Mouse (Mus musculus) hindbrain, embryonic 13.5 days (tissue): ENCODE data around the gene Wnk2. TPM values are rescaled to one million over a fixed set of nuclear protein-coding genes. Genes with fewer than 3 reads are reported as not detected.

Source experiments
- ATAC-seq: fragments of 200-750 bp; cut with Nextera tagmentation; 2 replicates; pipeline ENCODE4 v1.8.0; 2017; ENCODE audit warnings: moderate TSS enrichment; ENCODE audit not compliant: low FRiP score
- H3K27ac ChIP-seq: fragments of 300-500 bp; sonication (generic); 2 replicates; pipeline ENCODE4 v1.5.1; 2015; ENCODE audit warnings: inconsistent platforms, mild to moderate bottlenecking, moderate library complexity
- H3K27me3 ChIP-seq: fragments of 300-500 bp; sonication (generic); 2 replicates; pipeline ENCODE4 v1.6.1; 2015; ENCODE audit warnings: mild to moderate bottlenecking, inconsistent platforms
- H3K36me3 ChIP-seq: fragments of 300-500 bp; sonication (generic); 2 replicates; pipeline ENCODE4 v1.6.1; 2015; ENCODE audit warnings: mild to moderate bottlenecking, inconsistent platforms
- H3K4me1 ChIP-seq: fragments of 300-500 bp; sonication (generic); replicated peaks from 2 replicates; pipeline ENCODE4 v1.6.1; 2015; ENCODE audit warnings: inconsistent platforms
- H3K4me2 ChIP-seq: fragments of 300-500 bp; sonication (generic); 2 replicates; pipeline ENCODE4 v1.6.1; 2015; ENCODE audit warnings: inconsistent platforms, mild to moderate bottlenecking, moderate library complexity
- H3K4me3 ChIP-seq: fragments of 300-500 bp; sonication (generic); 2 replicates; pipeline ENCODE4 v1.5.1; 2015; ENCODE audit warnings: mild to moderate bottlenecking, inconsistent platforms
- H3K9ac ChIP-seq: fragments of 300-500 bp; sonication (generic); 2 replicates; pipeline ENCODE4 v1.6.1; 2015; ENCODE audit warnings: mild to moderate bottlenecking, inconsistent platforms
- H3K9me3 ChIP-seq: fragments of 300-500 bp; sonication (generic); 2 replicates; pipeline ENCODE4 v1.6.1; 2016; ENCODE audit warnings: inconsistent platforms
- WGBS: fragments of 180-500 bp; shearing (Covaris S2); methylation state at CpG from one replicate; pipeline ENCODE4 v1.1.7; 2015; 5-methylcytosine and 5-hydroxymethylcytosine counted together
- polyA plus RNA-seq: library from polyadenylated mRNA; unstranded; fragments of >200 nt; fragmentation: Nextera tagmentation; extraction: Ambion mirVana; gene quantifications from 2 replicates; pipeline ENCODE4 v1.2.1, GENCODE M21; 2015

Wnk2 gene
- polyA plus RNA-seq, 1 experiment from 2014 or later = 20.3 TPM

GRCm38 (mm10) chr13:49103235-49103634 lies 44.6 kb downstream of the Wnk2 start:
- WGBS = 72% methylated on average over 7 of the region's 7 CpGs
- H3K9me3 ChIP-seq = no peaks in the 10 kb centered on the region
- H3K4me1 ChIP-seq = peaks cover 26% of the 10 kb centered on the region
- H3K4me2 ChIP-seq = no peak overlapping the region
- no peak overlapping the region for H3K4me3 ChIP-seq
- H3K27ac ChIP-seq = no peak overlapping the region; the same call in 1 of the 2 replicates
- ATAC-seq = no peak
- no peak overlapping the region for H3K9ac ChIP-seq
- H3K27me3 ChIP-seq = no peaks in the 10 kb centered on the region
- peaks cover 38% of the 10 kb centered on the region for H3K36me3 ChIP-seq

GRCm38 (mm10) chr13:49100417-49100816 lies 47.4 kb downstream of the Wnk2 start:
- H3K9me3 ChIP-seq = no peaks in the 10 kb centered on the region
- peaks cover 26% of the 10 kb centered on the region for H3K4me1 ChIP-seq
- H3K9ac ChIP-seq = no peak overlapping the region
- H3K27me3 ChIP-seq = no peaks in the 10 kb centered on the region
- H3K27ac ChIP-seq = 0 out of 2 replicates have a peak overlapping the region, but pooled peaks have one; percentile 12
- no peak overlapping the region for H3K4me2 ChIP-seq
- H3K36me3 ChIP-seq = peaks cover 52% of the 10 kb centered on the region
- 82% methylated on average over 1 of the region's 1 CpGs for WGBS
- no peak overlapping the region for H3K4me3 ChIP-seq
- ATAC-seq = peak; percentile 29; the same call in 1 of the 2 replicates

GRCm38 (mm10) chr13:49096826-49097225 lies 51.0 kb downstream of the Wnk2 start:
- no peak for ATAC-seq
- peaks cover 83% of the 10 kb centered on the region for H3K36me3 ChIP-seq

GRCm38 (mm10) chr13:49094667-49095066 lies 53.1 kb downstream of the Wnk2 start:
- H3K36me3 ChIP-seq = peaks cover 90% of the 10 kb centered on the region
- no peak for ATAC-seq

More at GRCm38 (mm10) chr13:49096826-49097225, 51.0 kb downstream of the Wnk2 start:
- Histone ChIP-seq H3K27me3 (no peaks in the 10 kb centered on the region), H3K4me3 (no peak overlapping the region), H3K4me1 (peaks cover 22% of the 10 kb centered on the region; the same call in 1 of the 2 replicates), H3K27ac (no peak overlapping the region), H3K9me3 (no peaks in the 10 kb centered on the region), H3K4me2 (no peak overlapping the region), H3K9ac (no peak overlapping the region)
- 87% methylated on average over 4 of the region's 4 CpGs for WGBS

GRCm38 (mm10) chr13:49093471-49093891 lies 54.3 kb downstream of the Wnk2 start:
- WGBS = 78% methylated on average over 9 of the region's 9 CpGs
- Histone ChIP-seq H3K4me2 (no peak overlapping the region), H3K9me3 (no peaks in the 10 kb centered on the region), H3K4me3 (no peak overlapping the region), H3K36me3 (peaks cover 93% of the 10 kb centered on the region), H3K4me1 (0 out of 2 replicates have a peak, but pooled peaks cover 9% of the 10 kb centered on the region), H3K27me3 (no peaks in the 10 kb centered on the region), H3K27ac (no peak overlapping the region), H3K9ac (no peak overlapping the region)
- no peak for ATAC-seq

More at GRCm38 (mm10) chr13:49094667-49095066, 53.1 kb downstream of the Wnk2 start:
- Histone ChIP-seq H3K4me1 (0 out of 2 replicates have a peak, but pooled peaks cover 9% of the 10 kb centered on the region), H3K4me2 (no peak overlapping the region), H3K4me3 (no peak overlapping the region), H3K9ac (no peak overlapping the region), H3K27ac (no peak overlapping the region), H3K9me3 (no peaks in the 10 kb centered on the region), H3K27me3 (no peaks in the 10 kb centered on the region)
- 70% methylated on average over 6 of the region's 6 CpGs for WGBS

GRCm38 (mm10) chr13:49092596-49092995 lies 55.2 kb downstream of the Wnk2 start:
- Histone ChIP-seq H3K27ac (0 out of 2 replicates have a peak overlapping the region, but pooled peaks have one; percentile 35), H3K4me3 (no peak overlapping the region), H3K36me3 (peaks cover 90% of the 10 kb centered on the region), H3K4me1 (0 out of 2 replicates have a peak, but pooled peaks cover 10% of the 10 kb centered on the region), H3K4me2 (no peak overlapping the region), H3K9me3 (no peaks in the 10 kb centered on the region), H3K27me3 (no peaks in the 10 kb centered on the region), H3K9ac (no peak overlapping the region)
- WGBS = 87% methylated on average over 9 of the region's 9 CpGs
- no peak for ATAC-seq

GRCm38 (mm10) chr13:49090176-49090575 lies 57.6 kb downstream of the Wnk2 start:
- H3K4me2 ChIP-seq = no peak overlapping the region
- peaks cover 86% of the 10 kb centered on the region for H3K36me3 ChIP-seq
- no peak for ATAC-seq
- H3K9ac ChIP-seq = no peak overlapping the region
- H3K9me3 ChIP-seq = no peaks in the 10 kb centered on the region
- WGBS = 100% methylated on average over 1 of the region's 1 CpGs
- no peaks in the 10 kb centered on the region for H3K27me3 ChIP-seq
- H3K4me3 ChIP-seq = no peak overlapping the region
- H3K27ac ChIP-seq = no peak overlapping the region
- 0 out of 2 replicates have a peak, but pooled peaks cover 13% of the 10 kb centered on the region for H3K4me1 ChIP-seq

- Histone ChIP-seq H3K27me3 (no peaks in the 10 kb centered on the region), H3K9me3 (no peaks in the 10 kb centered on the region), H3K27ac (no peak overlapping the region), H3K4me3 (no peak overlapping the region), H3K4me1 (0 out of 2 replicates have a peak, but pooled peaks cover 13% of the 10 kb centered on the region), H3K36me3 (peaks cover 87% of the 10 kb centered on the region), H3K4me2 (no peak overlapping the region), H3K9ac (no peak overlapping the region)
- WGBS = 95% methylated on average over 6 of the region's 6 CpGs
- no peak for ATAC-seq
Measured at GRCm38 (mm10) chr13:49088874-49089273, 58.9 kb downstream of the Wnk2 start.

GRCm38 (mm10) chr13:49087420-49087819 lies 60.4 kb downstream of the Wnk2 start:
- Histone ChIP-seq H3K4me1 (peaks cover 6% of the 10 kb centered on the region; the same call in 1 of the 2 replicates), H3K27ac (peak overlapping the region; percentile 3; the same call in 1 of the 2 replicates), H3K27me3 (no peaks in the 10 kb centered on the region), H3K9me3 (no peaks in the 10 kb centered on the region), H3K4me3 (no peak overlapping the region), H3K36me3 (peaks cover 88% of the 10 kb centered on the region), H3K4me2 (no peak overlapping the region), H3K9ac (no peak overlapping the region)
- no peak for ATAC-seq
- 75% methylated on average over 7 of the region's 7 CpGs for WGBS

GRCm38 (mm10) chr13:49086431-49086830 lies 61.4 kb downstream of the Wnk2 start:
- no peak overlapping the region for H3K9ac ChIP-seq
- H3K4me2 ChIP-seq = no peak overlapping the region
- no peaks in the 10 kb centered on the region for H3K27me3 ChIP-seq
- H3K4me1 ChIP-seq = peaks cover 4% of the 10 kb centered on the region; the same call in 1 of the 2 replicates
- 89% methylated on average over 4 of the region's 4 CpGs for WGBS
- no peaks in the 10 kb centered on the region for H3K9me3 ChIP-seq
- no peak overlapping the region for H3K27ac ChIP-seq
- no peak overlapping the region for H3K4me3 ChIP-seq
- H3K36me3 ChIP-seq = peaks cover 88% of the 10 kb centered on the region
- ATAC-seq = no peak

- Histone ChIP-seq H3K4me3 (no peak overlapping the region), H3K9me3 (no peaks in the 10 kb centered on the region), H3K27ac (no peak overlapping the region), H3K4me2 (no peak overlapping the region), H3K9ac (no peak overlapping the region), H3K27me3 (no peaks in the 10 kb centered on the region), H3K4me1 (peaks cover 4% of the 10 kb centered on the region; the same call in 1 of the 2 replicates), H3K36me3 (peaks cover 85% of the 10 kb centered on the region)
- no peak for ATAC-seq
- WGBS = 96% methylated on average over 9 of the region's 9 CpGs
Measured at GRCm38 (mm10) chr13:49085211-49085610, 62.6 kb downstream of the Wnk2 start.

GRCm38 (mm10) chr13:49084781-49085180 lies 63.0 kb downstream of the Wnk2 start:
- no peak overlapping the region for H3K4me3 ChIP-seq
- H3K27me3 ChIP-seq = no peaks in the 10 kb centered on the region
- peaks cover 84% of the 10 kb centered on the region for H3K36me3 ChIP-seq
- 88% methylated on average over 4 of the region's 4 CpGs for WGBS
- peaks cover 4% of the 10 kb centered on the region; the same call in 1 of the 2 replicates for H3K4me1 ChIP-seq
- H3K9ac ChIP-seq = no peak overlapping the region
- no peak overlapping the region for H3K27ac ChIP-seq
- no peaks in the 10 kb centered on the region for H3K9me3 ChIP-seq
- H3K4me2 ChIP-seq = no peak overlapping the region
- no peak for ATAC-seq

- Histone ChIP-seq H3K4me3 (no peak overlapping the region), H3K9me3 (no peaks in the 10 kb centered on the region), H3K27me3 (no peaks in the 10 kb centered on the region), H3K4me1 (peaks cover 4% of the 10 kb centered on the region; the same call in 1 of the 2 replicates), H3K9ac (no peak overlapping the region), H3K36me3 (peaks cover 84% of the 10 kb centered on the region), H3K4me2 (no peak overlapping the region), H3K27ac (no peak overlapping the region)
- WGBS = 60% methylated on average over 9 of the region's 9 CpGs
- ATAC-seq = no peak
Measured at GRCm38 (mm10) chr13:49083941-49084340, 63.9 kb downstream of the Wnk2 start.
